8 mouse cellular contexts compared by ENCODE assay signal in the genomic region with DNA sequence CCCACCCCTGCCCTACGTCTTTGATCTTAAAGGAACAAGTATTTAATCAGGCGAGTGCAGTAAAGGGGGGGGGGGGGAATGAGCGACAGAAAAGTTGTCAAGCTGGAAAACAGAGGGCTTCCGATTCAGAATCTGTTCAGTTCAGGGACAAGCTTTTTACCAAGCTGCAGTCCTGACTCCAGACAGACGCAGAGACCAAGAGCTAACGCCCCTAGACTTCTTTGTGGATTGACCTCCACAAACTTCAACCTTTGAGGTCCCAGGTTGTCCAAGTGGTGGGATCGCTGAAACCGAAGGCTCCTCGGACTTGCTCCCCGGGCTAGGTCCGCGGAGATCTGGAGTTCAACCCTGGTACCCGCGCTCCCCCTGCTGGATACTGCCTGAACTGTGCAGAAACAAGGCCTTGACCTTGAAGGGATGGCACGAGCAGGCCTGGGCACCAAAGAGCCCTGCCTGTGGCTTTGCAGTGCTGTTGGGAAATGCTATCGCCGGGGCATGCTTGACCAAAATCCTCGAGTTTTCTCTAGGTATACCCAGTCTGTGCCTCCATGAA. TPM values are rescaled to one million over a fixed set of nuclear protein-coding genes. Genes with fewer than 3 reads are reported as not detected.
DNase-seq lines count a peak whose midpoint lies in the region; ATAC-seq lines count a peak whose summit lies in the region.

No protein-coding gene starts in this region.

- intact Hi-C loops in gastrocnemius, postnatal 14 days (cut with DNase I; ENCODE audit: low total_unique reads) = loop anchor here (5.0 kb wide), 1 partner anchor 167 kb away; no protein-coding TSS in a partner anchor
- intact Hi-C loops in left cerebral cortex, postnatal 14 days (cut with DNase I) = loop anchor here (2.0 to 5.0 kb wide), 3 partner anchors 92 to 166 kb away; no protein-coding TSS in a partner anchor

- peak; percentile 84 for ATAC-seq in megakaryocyte-erythroid progenitor cell, adult 5-6 weeks (replicated peaks; ENCODE audit: low FRiP score, low TSS enrichment, poor library complexity, severe bottlenecking)

- DNase-seq in adrenal gland, adult (ENCODE audit: inconsistent age in 2 of 2, low spot score in 1 of 2) = peak; percentile 95 to 99
- peak; percentile 94 for DNase-seq in embryo, embryonic 10.5 days (ENCODE audit: low spot score)
- DNase-seq in gastrocnemius, postnatal 14 days = peak; percentile 92
- DNase-seq in induced T-regulatory cell, adult 2 months (ENCODE audit: low read depth) = peak; percentile 92
- DNase-seq in left cerebral cortex, postnatal 14 days (ENCODE audit: low spot score in 2 of 2) = peak; percentile 81 to 89
- peak; percentile 90 for DNase-seq in right cerebral cortex, postnatal 14 days
- DNase-seq in urinary bladder, postnatal 4 days (ENCODE audit: low spot score in 2 of 2) = peak; percentile 84 to 95

RNA-seq across cellular contexts. Expression of gene Islr2, which starts 0.4 kb away (rescaled TPM):
- 1 to 10 TPM; 3.1 to 5.8 TPM for total RNA-seq in gastrocnemius, postnatal 14 days (2021)
- total RNA-seq in left cerebral cortex, postnatal 14 days (2021) = 10 to 100 TPM; 86.1 to 99.6 TPM
- 0.07 TPM in 1 of 2 replicates, not detected in the other for total RNA-seq in megakaryocyte-erythroid progenitor cell, adult 5-6 weeks (2014; fragmentation: Nextera tagmentation)
- not detected in 2 replicates for total RNA-seq in megakaryocyte-erythroid progenitor cell, adult 5-6 weeks (2017)

RNA-seq across cellular contexts. Expression of gene Islr, which starts 0.4 kb away (rescaled TPM):
- 10 to 100 TPM; 58.1 to 77.5 TPM for total RNA-seq in gastrocnemius, postnatal 14 days (2021)
- total RNA-seq in left cerebral cortex, postnatal 14 days (2021) = 10 to 100 TPM; 15.8 to 16.2 TPM
- total RNA-seq in megakaryocyte-erythroid progenitor cell, adult 5-6 weeks (2014; fragmentation: Nextera tagmentation) = not detected in 2 replicates
- 0.27 TPM in 1 of 2 replicates, not detected in the other for total RNA-seq in megakaryocyte-erythroid progenitor cell, adult 5-6 weeks (2017)

RNA-seq across cellular contexts. Expression of gene Pml, which starts 45.1 kb away (rescaled TPM):
- total RNA-seq in gastrocnemius, postnatal 14 days (2021) = 1 to 10 TPM; 5.2 to 7.5 TPM
- 10 to 100 TPM; 12.2 to 13.6 TPM for total RNA-seq in left cerebral cortex, postnatal 14 days (2021)
- 126 and 134 TPM in 2 replicates for total RNA-seq in megakaryocyte-erythroid progenitor cell, adult 5-6 weeks (2014; fragmentation: Nextera tagmentation)
- total RNA-seq in megakaryocyte-erythroid progenitor cell, adult 5-6 weeks (2017) = 34.2 and 38.1 TPM in 2 replicates

RNA-seq across cellular contexts. Expression of gene Stoml1, which starts 48.4 kb away (rescaled TPM):
- total RNA-seq in gastrocnemius, postnatal 14 days (2021) = 1 to 10 TPM; 7.0 to 8.7 TPM
- total RNA-seq in left cerebral cortex, postnatal 14 days (2021) = 10 to 100 TPM; 71.8 to 76.7 TPM
- total RNA-seq in megakaryocyte-erythroid progenitor cell, adult 5-6 weeks (2014; fragmentation: Nextera tagmentation) = 4.7 and 17.9 TPM in 2 replicates
- 3.5 and 5.3 TPM in 2 replicates for total RNA-seq in megakaryocyte-erythroid progenitor cell, adult 5-6 weeks (2017)

Comparison
In these comparisons a context has a peak if more than half of its experiments do, and no peak if none do; other contexts are left out.
1. Peak in every context shown above with its lines: DNase-seq and ATAC-seq.
2. RNA of gene Islr2, which starts 0.4 kb away (total RNA-seq): 86.1 to 99.6 TPM in left cerebral cortex, postnatal 14 days; 3.1 to 5.8 TPM in gastrocnemius, postnatal 14 days and 0.07 TPM in megakaryocyte-erythroid progenitor cell, adult 5-6 weeks; every median in the first group is over 10 times any median in the second.
3. RNA of gene Islr, which starts 0.4 kb away (total RNA-seq): 58.1 to 77.5 TPM in gastrocnemius, postnatal 14 days and 15.8 to 16.2 TPM in left cerebral cortex, postnatal 14 days; 0.27 TPM in megakaryocyte-erythroid progenitor cell, adult 5-6 weeks; every median in the first group is over 10 times any median in the second.